Mouse (Mus musculus) central nervous system, embryonic 14 days (tissue): ENCODE results near the gene Gm28961. TPM values are rescaled to one million over a fixed set of nuclear protein-coding genes. Genes with fewer than 3 reads are reported as not detected.

Experiments used
- polyA plus RNA-seq: library from polyadenylated mRNA; depleted of rRNA; stranded (reverse); fragments of >200 nt; gene quantifications from 2 replicates; pipeline ENCODE4 v1.2.3, GENCODE M21; 2012; rRNA removed

The Gm28961 gene
- not detected in 2 replicates for polyA plus RNA-seq

DNA sequence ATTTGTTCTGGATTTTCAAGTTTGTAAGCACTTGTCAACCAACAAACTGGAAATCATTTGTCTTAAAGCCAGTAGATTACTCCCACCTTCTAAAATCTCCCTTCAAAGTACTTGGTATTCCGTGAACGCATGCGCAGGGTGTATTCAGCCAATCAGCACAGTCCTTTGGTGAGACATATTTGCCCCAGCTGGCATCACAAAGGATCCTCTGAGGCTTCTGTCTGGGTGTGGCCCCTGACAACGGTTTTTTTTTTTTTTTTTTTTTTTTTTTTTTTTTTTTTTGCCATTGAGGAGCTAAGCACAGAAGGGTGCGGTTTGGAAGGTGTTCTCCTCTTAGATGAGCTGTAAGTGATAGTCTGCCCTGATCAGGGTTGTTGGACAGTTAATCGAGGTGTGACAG is at the start of gene Gm28961:
TSS of gene Gm28961 (plus strand) at position 301 of the 400 bp plus-strand sequence.

Other genes starting within 250 kb of the Gm28961 start
- gene Gm21943, start 172.0 kb upstream of the Gm28961 start, polyA plus RNA-seq, result not detected in 2 replicates